Mouse (Mus musculus): ENCODE measurements at regions not wholly inside any gene's neighbourhood (a gene's known extent, or its start where the extent isn't known, plus 50 kb on each side); places are given as distances from the start of the nearest gene placed in this dataset.

- TF ChIP-seq CTCF (IDR thresholded peaks at IDR 0.05; ENCODE audit: insufficient read depth, low read length) (no peak), POLR2A (IDR thresholded peaks at IDR 0.05; ENCODE audit: borderline replicate concordance, extremely low read depth, low read depth, low read length) (no peak)
Measured at GRCm38 (mm10) chr16:5545801-5546200, 290.0 kb upstream of the Eef2kmt start.
